Mouse (Mus musculus) mouse embryonic stem cell (cell line): ENCODE measurements around the gene Mtm1.
"Not testable (repeated sequence)": the region's sequence is repeated elsewhere in the genome, so short reads cannot be mapped to it uniquely, and the experiment has no call there.

Experiments used
- in situ Hi-C, 2 experiments: fragments of 300-500 bp; cut with MboI; formaldehyde crosslinking; loops; 1 replicate in 1 of 2; 3 replicates in 1 of 2; pipeline ENCODE4 v1.14.3; 2019 to 2020; ENCODE audit warnings: low sequenced_read_pairs in 2 of 2, low pct_unique_long_range_greater_than_20kb in 1 of 2, mixed read lengths in 1 of 2; ENCODE audit not compliant: unreplicated experiment in 1 of 2

The Mtm1 gene

DNA sequence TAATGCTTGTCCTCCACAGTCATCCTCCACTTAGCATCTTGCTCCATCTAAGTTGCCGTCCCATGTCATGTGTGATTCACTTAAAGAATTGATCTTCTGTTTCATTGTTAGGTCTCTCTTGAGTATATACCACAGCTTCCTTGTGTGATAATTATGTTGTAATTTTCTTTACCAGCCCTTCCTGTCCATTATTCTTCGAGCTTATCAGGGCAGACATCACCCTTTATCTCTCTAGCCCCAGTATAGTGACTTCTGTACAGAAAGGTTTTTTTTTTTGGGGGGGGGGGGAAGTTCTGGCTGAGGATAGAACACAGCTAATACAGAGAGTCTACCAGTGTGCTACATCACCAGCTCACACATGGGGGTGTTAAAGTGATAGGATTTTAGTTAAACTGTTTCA is 53.7 kb downstream of the Mtm1 start:
- in situ Hi-C loops, result no loop called here

- in situ Hi-C loops, result no loop called here
These were observed 58.4 kb downstream of the Mtm1 start for GRCm38 (mm10) chrX:71268972-71269371.

- in situ Hi-C loops, result no loop called here
These were observed 63.6 kb downstream of the Mtm1 start for GRCm38 (mm10) chrX:71274150-71274549.

GRCm38 (mm10) chrX:71285473-71285872 is 74.9 kb downstream of the Mtm1 start:
- in situ Hi-C loops, result no loop called here

DNA sequence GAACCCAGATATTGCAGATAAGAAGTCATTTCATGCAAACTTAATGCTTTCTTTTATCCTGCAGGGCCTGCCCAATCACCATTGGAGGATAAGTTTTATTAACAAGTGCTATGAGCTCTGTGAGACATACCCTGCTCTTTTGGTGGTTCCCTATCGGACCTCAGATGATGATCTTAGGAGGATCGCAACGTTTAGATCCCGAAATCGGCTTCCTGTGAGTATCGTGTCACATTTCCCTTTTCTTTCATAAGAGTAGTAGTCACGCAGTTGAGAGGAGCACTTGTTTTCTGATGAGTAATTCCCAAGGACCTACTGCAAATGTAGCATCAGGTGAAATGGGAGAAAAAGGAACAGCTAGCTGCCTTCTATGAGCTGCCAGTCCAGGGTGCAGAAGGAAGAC is 76.5 kb downstream of the Mtm1 start:
- in situ Hi-C loops, result no loop called here

DNA sequence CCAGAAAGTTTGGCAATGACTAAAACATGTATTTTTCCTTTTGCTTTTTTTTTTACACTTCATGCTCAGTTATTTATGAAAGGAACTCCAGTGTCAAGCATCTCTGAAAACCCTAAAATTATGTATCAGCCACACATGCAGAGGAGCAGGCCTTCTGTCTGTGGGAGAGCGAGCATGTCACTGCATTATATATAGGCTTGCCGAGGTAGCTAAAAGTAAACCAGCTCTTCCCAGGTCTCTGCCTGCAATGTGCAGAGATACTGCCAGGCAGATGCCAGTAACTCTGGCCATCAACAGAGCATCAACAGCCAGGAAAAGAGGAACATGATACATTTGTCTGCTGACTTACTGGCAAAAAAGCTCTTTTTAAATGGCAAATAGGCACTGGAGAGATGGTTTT is 83.6 kb downstream of the Mtm1 start:
- in situ Hi-C loops, result no loop called here

- in situ Hi-C loops, result no loop called here
These were observed 85.4 kb downstream of the Mtm1 start for GRCm38 (mm10) chrX:71296005-71296404.

DNA sequence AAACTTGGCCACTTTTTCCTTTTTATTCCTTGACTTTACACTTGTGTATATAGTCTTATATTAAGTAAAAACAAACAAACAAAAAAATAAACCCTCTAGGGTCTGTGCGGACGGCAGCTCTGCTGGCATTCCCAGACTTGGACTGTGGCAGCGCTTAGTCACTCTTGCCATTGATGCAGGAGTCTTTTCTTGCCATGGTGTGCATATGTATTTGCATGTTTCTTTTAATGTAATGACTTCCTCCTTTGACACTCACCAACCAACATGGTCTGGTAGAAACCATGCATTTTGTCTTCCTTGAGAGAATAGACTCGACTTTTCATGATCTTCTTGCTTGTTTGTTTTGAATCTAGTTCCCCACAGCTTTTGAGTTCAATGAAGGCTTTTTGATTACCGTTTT is 91.6 kb downstream of the Mtm1 start:
- in situ Hi-C loops, result no loop called here

GRCm38 (mm10) chrX:71311229-71311628 is 100.7 kb downstream of the Mtm1 start:
- in situ Hi-C loops, result no loop called here

- in situ Hi-C loops, result no loop called here
These were observed 103.8 kb downstream of the Mtm1 start for GRCm38 (mm10) chrX:71314380-71314779.

GRCm38 (mm10) chrX:71352033-71352432 is 141.5 kb downstream of the Mtm1 start:
- in situ Hi-C loops, result no loop called here

DNA sequence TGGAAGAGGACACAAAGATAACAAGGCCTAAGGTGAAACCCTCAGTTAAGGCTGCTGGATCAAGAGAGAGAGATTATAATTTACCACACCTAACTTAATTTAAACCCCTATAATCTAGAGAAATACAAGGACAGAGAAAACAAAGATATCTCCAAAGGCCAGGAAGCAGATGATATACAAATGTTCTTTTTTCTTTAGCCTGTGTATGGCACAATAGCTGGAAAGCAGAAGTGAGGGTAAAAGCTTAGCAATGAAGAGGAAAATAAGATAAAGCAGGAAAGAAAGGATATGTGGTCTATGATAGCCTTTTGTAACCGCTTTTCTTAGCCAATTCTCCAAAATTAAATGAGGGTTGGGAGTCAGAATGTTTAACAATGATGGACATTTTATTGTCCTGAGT is 144.8 kb downstream of the Mtm1 start:
- in situ Hi-C loops, result no loop called here

DNA sequence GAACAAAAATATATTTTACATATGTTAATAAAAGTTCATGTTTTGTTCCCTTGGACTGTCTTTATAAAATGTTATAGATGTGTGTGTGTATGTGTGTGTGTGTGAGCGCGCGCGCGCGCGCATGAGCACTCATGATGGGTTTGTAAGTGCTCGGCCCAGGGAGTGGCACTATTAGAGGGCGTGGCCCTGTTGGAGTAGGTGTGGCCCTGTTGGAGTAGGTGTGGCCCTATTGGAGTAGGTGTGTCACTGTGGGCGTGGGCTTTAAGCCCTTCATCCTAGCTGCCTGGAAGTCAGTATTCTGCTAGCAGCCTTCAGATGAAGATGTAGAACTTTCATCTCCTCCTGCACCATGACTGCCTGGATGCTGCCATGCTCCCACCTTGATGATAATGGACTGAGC is 151.2 kb downstream of the Mtm1 start:
- in situ Hi-C loops, result not testable (repeated sequence)

- in situ Hi-C loops, result no loop called here
These were observed 153.5 kb downstream of the Mtm1 start for GRCm38 (mm10) chrX:71364062-71364461.

GRCm38 (mm10) chrX:71364554-71364991 is 154.0 kb downstream of the Mtm1 start, which contains the start of gene Mtmr1:
TSS of gene Mtmr1 (plus strand) at chrX:71364760.
- in situ Hi-C loops, result no loop called here

GRCm38 (mm10) chrX:71365011-71365410 is 154.4 kb downstream of the Mtm1 start:
- in situ Hi-C loops, result no loop called here
